Mouse (Mus musculus): ENCODE measurements around the gene Grm5.

Grm5 gene

DNA sequence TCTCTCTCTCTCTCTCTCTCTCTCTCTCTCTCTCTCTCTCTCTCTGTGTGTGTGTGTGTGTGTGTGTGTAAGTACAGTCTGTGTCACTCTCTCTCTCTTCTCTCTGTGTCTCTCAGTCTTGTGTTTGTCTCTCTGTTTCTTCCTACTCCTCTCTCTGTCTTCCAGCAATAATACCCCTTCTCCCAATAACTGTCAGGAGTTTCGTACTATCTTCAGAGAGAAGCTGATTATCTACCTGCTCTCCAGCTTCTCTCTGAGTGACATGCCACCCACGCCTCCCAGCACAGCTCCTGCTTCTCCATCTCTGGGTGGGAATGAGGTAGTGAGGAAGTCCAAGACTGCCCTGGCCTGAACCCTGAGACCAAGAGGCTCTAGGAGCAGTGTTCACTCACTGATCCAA is at the start of gene Grm5:
Gene Grm5 (plus strand): TSS at position 301 of the 400 bp plus-strand sequence.
- DNase-seq (ENCODE audit: low spot score in 2 of 2), result no peak

DNA sequence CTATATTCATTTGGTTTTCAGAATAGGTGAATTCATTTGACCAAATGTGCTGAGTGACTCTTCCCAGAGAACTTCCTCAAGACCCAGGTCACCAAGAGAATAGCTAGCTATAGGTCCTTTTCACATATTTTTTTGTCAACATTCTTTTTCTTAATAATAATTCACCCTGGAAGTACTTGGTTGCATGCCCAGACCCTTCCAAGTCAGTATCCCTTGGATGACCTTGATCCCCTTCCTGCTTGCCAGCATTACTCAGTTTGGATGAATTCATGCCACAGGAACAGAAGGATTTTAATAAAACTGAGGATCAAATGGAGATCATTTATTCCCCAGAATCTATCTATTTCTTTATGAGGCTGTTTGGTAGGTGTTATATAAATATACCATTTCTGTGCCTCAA is 44.9 kb upstream of the Grm5 start:
- DNase-seq (ENCODE audit: low spot score in 2 of 2), result no peak

DNA sequence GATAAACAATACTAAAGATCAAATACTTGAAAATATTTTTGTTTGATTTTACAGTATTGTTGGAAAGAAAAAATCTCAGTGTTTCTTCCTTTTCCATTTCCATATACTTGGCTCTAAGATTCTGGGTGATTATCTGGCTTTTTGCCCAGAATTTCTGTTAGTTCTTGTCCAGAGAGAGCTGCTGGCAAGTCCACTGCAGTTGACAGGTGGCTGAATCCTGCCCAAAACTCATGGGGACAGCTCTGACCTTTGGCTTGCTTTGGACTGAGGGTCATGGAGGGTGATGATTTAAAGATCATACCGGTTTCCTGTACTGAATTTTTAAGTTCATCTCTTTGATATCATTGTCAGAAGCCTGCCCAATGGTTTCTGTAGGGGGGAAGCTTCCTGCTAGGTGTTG is 18.7 kb upstream of the Grm5 start:
- DNase-seq (ENCODE audit: low spot score in 2 of 2), result no peak

DNA sequence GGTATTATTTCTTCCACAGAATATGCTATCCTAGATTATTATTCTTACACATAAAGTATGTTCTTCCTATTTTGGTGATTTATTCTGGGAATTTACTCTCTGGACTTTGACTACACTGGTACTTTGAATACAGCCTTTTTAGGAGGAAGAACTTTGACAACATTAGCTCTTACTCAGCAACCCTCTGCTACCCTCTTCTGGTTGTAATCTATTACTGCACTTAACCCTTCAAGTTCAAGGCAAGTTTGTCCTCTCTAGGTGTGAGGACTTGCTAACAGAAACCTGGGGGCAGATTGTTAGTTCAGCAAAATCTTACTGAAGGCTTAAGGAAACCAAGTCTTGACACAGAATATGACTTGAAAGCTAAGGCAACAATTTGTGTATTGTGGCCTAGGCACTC is 17.5 kb upstream of the Grm5 start:
- DNase-seq (ENCODE audit: low spot score in 2 of 2), result no peak

DNA sequence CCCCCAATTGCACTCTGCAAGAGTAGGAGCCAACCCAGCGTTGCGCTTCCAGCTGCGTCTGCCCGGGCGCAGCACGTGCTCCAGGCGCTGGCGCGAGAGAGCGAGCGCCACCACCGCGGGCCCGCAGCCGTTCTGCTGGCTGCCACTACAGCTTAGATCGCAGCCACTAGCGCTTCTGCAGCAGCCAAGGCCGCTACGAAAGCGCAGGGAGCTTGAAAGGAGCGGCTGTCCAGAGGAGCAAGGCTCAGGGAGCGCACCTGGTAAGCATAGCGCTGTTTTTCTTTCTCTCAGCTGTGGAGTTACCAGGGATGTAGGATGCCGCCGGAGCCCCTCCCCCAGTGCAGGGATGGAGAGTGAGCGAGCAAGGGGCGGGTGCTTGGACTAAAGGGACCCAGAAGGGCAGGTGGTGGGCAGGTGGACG is 323 bp downstream of the Grm5 start:
- no peak for DNase-seq (ENCODE audit: low spot score in 2 of 2)

DNA sequence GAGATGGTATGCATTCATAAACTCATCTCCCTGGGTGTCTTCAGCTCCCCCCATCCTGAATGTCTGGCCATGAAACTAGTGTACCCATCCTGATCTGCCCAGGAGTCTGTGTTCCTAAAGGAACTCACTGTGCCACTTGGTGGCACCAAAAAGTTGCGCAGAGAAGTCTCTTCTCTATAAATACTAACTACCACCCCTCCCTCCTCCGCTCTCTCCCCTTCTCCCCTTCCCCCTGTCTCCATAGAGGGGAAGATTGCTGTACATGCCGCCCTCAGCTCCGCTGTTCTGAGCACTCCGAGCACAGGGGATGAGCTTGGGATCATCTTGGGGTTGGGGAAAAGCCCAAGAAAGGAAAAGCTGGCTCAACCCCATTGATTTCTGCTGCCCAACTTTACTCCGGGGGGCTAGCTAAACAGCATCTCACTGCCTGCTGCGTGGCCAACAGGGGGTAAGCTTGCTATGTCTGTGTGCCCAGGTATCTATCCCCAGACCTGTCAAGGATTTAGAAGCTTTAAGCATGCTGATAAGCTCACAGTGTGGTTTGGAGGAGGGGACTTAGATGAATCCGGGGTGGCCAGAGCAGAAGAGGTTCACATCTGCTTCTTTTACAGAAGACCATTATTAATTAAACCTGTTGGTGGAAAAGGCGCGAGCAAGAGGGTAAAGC is 2.4 kb downstream of the Grm5 start:
- no peak for DNase-seq (ENCODE audit: low spot score in 2 of 2)

DNA sequence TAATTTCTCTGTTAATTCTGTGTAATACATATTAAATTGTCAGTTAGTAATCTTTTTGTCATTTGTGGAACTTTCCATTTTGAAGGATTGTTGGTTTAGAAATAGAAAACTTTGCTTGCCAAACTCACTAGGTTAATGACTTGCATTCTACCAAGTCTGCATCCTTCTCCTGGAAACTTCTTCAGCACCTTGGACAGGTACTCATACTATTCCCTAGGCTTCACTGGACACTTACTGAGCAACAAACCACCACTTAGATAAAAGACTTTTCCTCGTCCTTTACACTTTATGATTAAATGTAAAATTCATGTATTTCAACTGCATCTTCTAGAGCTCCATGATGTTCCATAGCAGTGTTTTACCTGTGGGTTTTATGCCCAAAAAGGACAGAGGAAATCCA is 4.0 kb downstream of the Grm5 start:
- no peak for DNase-seq (ENCODE audit: low spot score in 2 of 2)

DNA sequence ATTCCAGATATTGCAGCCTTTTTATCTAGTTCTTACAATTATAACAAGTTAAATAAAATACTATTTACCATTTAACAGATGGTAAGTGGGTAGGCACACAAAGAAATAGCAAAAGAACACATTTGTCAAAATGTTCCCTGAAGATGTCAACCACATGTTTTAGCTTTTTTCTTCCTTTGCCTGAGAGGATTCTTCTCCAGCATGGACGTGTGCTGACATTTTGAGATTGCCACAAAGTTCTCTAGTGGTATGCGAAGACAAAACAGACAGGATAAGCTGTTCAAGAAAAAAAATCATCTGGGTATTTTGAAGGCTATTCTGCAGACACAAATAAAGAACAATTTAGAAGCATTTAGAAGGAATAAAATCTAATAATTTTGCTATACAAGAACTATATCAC is 42.3 kb downstream of the Grm5 start:
- no peak for DNase-seq (ENCODE audit: low spot score in 2 of 2)

DNA sequence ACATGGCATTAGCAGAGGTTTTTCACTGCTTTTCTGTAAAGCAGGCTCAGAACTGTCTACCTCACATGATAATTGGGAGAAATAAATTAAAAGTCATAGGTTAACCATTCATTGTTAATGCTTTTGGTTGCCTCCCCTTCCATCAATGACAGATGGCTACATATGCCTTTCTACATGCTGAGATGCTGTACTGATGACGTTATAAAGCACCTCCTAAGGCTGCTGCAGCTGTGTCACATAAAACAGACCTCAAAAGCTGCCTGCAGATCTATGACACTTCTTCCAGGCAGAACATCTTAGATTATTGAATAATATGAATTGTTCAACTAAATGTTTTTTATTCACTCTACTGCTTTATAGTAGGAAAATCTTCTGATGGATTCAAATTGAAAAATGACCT is 51.6 kb downstream of the Grm5 start:
- DNase-seq (ENCODE audit: low spot score in 2 of 2), result no peak

DNA sequence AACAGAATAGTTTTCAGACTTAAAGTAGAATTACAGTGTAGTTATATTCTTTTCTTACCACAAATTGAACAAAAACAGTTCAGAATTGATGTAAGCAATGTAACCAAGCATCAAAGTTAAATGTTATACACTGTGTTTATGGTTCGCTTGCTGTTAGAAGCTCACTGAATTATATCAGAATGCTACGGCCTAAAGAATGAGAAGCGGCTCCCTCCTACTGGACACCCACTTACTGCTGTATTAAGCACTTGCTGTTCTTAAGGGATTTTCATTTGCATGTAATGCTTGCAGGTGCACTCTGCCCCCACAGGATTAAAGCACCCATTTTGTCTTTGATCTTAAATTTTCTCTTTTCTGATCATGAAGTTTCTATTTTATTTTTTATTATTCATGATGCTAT is 66.6 kb downstream of the Grm5 start:
- DNase-seq (ENCODE audit: low spot score in 2 of 2), result no peak

DNA sequence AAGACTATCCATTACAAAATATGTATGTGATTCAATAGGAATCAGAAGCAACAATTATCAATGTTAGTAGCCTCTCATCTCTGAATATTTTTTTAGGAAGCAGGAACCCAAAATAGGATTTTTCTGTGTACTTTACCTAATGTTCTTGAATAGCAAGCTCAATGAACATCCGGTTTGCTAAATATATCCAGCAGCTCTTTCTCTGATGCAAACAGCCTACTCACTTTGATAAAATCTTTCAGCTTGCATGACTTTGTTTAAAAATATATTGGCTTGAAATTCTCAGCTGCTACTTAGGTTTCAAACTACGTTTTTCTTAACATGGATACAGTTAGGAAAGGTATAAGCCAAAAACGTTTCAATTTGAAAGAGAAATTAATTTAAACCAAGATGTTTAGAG is 77.8 kb downstream of the Grm5 start:
- no peak for DNase-seq (ENCODE audit: low spot score in 2 of 2)

DNA sequence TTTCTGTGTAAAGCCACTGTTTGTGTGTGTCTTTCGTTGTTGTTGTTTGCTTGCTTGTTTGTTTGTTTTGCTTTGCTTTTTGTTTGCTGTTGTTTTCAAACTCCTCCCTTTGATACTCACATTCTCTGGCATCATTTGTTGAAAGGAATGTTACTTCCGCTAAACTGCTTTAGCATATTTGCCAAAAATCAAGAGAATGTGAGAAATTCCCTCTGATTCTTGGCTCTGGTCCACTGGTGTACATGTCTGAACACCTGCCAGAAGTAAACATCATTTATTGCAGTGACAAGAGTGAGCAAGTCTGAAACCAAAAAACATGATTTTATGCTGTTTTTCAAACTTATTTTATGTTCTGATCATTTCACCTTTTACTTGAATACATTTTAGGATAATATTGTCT is 80.1 kb downstream of the Grm5 start:
- DNase-seq (ENCODE audit: low spot score in 2 of 2), result no peak

DNA sequence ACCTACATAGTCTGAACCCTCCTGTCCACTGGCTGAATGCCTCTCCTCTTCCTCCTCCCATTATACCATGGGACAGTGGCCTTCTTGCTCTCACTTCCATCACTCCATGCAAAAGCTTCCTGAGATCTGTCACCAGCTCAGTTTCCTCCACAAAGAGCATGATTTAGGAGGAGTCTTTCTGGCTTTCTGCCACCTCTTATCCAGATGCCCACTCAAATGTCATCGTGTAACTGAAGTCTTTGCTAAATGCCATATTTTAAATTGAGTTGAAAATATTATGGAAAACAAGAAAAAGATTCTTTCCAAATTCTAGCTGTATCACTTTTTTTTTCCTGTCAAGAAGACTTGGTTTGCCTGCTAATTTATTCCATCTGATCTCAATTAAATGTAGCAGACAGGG is 132.4 kb downstream of the Grm5 start:
- no peak for DNase-seq (ENCODE audit: low spot score in 2 of 2)

DNA sequence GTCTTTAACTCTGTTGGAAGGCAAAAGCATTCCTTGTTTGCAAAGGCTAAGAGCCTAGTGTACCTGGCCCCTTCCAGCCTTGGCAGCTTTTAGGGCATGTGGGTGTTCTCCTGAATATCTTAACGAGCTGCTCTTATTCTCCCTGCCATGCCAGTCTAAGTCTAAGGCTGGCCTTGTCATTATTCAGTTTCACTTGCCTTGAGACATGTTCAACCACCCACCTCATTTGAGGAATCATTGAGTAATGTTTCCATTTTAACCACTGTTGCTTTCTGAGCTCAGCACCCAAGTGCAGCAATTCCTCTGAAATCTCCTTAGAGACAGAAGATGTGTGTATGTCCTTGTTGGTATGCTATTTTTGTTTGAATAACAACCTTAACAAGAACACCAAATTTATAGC is 134.7 kb downstream of the Grm5 start:
- DNase-seq (ENCODE audit: low spot score in 2 of 2), result no peak

DNA sequence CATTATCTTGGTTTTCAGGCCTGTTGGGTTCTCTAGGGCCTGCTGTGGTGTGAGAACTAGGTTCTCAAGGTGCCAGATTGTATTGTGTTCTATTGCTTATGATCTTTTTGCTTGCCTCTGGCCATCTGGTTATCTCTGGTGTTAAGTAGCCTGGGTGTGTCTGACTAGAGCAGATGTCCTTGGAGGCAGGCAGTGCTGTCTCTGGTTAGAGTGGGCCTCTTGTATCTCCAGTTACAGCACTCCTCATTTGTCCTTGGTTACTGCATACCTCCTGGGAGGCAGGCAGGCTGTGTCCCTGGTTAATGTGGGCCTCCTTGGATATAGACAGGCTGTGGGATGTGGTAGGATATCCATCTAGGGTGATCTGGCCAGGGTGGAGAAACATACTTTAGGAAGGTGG is 150.5 kb downstream of the Grm5 start:
- DNase-seq (ENCODE audit: low spot score in 2 of 2), result no peak

DNA sequence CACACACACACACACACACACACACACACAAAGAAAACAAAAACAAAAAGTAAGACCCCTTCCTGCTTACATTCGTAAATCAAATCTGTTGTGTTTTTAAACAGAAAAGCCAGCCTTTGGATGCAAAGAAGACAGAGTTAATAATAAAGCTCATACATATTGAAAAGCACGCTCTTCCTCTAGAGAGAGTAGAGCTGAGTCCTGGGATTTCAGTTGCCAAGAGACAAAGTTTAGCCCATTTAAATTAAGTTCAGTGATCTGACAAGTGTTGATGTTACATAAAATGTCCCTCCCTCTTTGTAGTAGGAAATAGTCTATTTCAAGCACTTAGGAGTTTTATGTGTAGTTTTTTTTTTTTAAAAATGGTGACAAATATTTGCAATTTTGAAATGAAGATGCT is 178.0 kb downstream of the Grm5 start:
- no peak for DNase-seq (ENCODE audit: low spot score in 2 of 2)

DNA sequence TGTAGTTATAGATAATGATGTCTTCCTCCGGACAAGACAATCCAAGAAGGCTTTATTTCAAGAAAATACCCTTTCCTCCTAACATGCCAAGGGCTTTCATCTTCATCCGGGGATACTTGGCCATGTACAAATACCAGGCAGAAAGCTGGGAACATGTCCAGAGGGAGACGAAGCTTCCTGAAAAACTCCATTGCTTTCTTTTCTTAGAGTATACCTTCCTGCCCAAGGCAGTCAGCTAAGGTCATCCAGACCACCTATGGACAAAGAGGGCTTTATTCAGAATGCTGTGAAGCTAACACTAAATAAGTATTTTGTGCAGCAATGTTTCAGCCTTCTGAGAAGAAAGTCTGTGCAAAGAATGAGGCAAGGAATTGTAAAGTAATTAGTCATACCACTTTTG is 178.4 kb downstream of the Grm5 start:
- DNase-seq (ENCODE audit: low spot score in 2 of 2), result no peak

DNA sequence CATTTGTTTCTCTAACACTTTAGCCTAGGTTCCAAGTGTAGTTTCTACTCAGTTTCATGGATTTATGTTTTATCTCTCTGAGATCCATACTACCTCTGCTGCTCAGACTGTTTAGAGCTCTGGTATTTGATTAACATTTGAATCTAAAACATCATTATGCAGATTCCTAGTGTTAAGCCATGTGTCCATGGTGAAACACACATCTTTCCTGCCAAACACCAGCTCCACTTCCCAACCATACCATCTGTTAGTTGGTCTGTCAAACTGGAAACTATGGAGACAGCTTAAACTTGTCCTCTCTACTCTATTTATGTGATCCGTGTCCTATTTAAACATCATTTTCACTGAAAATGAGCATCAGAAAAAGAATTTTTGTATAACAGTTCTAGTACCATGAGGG is 203.6 kb downstream of the Grm5 start:
- DNase-seq (ENCODE audit: low spot score in 2 of 2), result no peak

DNA sequence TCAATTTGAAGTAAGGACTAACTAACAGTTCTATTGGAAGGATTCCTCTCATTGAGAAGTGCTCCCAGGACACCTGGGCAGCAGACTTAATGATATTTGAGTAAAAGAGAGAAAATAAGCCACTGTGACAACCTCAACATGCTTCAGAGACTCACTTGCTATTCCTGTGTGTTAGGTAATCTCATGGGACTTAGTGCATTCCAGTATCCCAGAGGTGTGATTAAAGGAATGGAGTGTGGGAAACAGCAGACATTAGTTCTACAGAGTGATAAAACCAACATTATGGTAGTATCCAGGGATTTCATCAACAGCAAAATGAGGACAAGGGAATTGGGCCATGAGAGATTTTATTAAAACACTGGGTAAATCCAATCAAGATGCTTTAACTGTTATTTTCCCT is 205.0 kb downstream of the Grm5 start:
- DNase-seq (ENCODE audit: low spot score in 2 of 2), result no peak

DNA sequence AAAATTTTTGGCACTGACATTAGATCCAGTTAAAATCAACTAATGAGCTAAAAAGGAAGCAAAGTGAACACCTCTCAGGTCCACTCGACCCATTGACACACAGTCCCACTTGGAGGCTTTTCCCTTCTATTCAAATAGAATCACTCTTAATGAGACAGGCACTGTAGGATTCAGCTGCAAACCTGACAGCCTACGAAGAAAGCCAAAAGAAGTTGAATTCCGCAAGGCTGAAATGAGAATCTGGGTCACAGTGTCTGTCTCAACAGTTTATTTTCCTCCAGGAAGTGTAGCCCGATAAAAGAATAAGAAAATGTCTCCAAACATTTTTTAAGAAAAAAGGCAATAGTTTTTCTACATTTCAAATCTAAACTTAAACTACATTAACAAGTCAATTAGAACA is 209.9 kb downstream of the Grm5 start:
- no peak for DNase-seq (ENCODE audit: low spot score in 2 of 2)

DNA sequence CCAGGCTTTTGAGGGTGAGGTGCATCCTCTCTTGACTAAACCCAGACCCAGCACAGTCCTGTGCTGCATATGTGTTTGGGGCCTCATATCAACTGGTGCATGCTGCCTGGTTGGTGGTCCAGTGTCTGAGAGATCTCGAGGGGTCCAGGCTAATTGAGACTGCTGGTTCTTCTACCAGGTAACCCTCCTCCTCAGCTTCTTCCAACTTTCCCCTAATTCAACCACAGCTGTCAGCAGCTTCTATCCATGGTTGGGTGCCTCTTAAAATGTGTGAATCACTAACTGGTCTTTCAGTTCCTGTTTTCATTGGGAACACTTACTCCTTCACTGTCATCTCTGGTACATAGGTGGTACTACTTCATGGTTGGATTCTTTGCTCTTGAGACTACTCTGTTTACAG is 240.9 kb downstream of the Grm5 start:
- no peak for DNase-seq (ENCODE audit: low spot score in 2 of 2)

DNA sequence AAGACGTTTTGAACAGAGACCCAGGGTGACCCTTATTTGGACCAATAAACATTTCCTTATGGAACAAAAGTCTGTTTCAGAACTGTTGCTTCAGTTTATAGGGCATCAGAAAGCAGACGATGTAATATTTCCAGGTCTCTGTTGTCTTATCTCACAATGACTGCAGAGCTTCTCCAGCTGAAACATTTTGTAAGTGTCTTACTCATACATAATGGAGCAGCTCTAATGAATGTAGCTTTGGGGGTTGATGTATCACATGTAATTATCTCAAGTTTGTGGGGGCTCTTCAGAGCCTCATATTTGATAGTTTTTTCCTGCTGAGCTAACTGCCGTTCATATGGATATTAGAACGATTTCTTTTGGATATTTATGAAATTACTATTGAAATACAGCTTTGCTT is 250.7 kb downstream of the Grm5 start:
- no peak for DNase-seq (ENCODE audit: low spot score in 2 of 2)

DNA sequence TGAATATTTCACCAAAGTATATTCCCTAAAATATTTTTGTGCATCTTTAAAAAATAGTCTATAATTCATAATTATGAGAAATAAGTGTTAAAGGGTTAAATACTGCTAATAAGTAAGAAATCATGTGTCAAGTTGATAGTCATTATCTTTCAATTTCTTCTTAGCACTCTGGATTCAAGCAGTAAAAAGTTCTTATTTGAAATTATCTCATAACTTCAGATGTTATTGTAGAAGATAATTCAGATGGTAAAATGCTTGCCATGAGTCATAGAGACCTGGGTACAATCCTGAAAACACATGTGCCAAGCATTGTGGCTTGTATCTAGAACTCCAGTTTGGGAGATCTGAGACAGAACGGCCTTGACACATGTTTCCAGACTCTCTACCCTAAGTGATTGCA is 254.6 kb downstream of the Grm5 start:
- no peak for DNase-seq (ENCODE audit: low spot score in 2 of 2)

DNA sequence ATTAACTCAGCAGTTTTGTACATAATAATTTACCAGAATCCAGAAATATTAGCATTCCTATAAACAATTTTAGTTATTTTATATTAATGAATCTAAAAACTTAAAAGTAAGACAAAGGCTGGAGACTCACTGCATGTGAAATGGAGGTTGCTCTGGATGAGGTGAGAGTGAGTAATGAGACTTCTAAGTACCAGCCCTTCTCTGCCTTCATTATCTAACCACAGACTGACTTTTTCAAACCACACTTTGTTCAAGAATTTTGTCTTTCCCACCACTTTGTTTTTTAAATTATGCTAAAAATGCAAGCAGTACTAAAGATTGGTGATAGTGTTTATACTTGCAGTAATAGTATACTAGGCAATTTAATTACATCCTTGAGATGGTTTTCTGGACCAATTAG is 259.5 kb downstream of the Grm5 start:
- DNase-seq (ENCODE audit: low spot score in 2 of 2), result no peak

DNA sequence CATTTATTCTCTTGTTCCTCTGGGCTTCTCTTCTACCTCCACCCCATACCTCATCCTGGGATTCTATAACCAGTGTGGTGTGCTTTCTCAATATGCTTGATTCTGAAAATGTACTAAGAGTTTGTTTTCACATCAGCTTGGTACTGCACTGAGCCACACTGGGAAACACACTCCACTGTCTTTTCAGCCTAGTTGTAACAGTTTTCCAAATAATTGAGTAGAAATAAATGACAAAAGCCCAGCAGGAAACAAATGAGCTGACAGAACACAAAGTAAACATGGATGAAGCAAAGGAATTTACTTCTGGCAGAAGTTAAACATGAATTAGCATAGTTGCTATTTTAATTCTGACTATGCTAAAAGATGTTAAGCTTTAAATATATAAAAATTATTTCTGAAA is 262.1 kb downstream of the Grm5 start:
- no peak for DNase-seq (ENCODE audit: low spot score in 2 of 2)
